Mouse (Mus musculus) urinary bladder, postnatal 25 days (tissue): ENCODE measurements around the gene Lpar3.

ENCODE experiments used
- DNase-seq: peaks from one replicate; pipeline ENCODE4 v3.0.0; 2022; ENCODE audit warnings: low spot score

Lpar3 gene

GRCm38 (mm10) chr3:146309586-146309985 lies 88.8 kb downstream of the Lpar3 start:
- no peak for DNase-seq

GRCm38 (mm10) chr3:146311121-146311538 lies 90.4 kb downstream of the Lpar3 start:
- no peak for DNase-seq

- DNase-seq = no peak
These were observed 94.7 kb downstream of the Lpar3 start for GRCm38 (mm10) chr3:146315414-146315813.

- no peak for DNase-seq
These were observed 95.5 kb downstream of the Lpar3 start for GRCm38 (mm10) chr3:146316293-146316692.

- no peak for DNase-seq
These were observed 96.6 kb downstream of the Lpar3 start for GRCm38 (mm10) chr3:146317366-146317765.

GRCm38 (mm10) chr3:146317911-146318310 lies 97.1 kb downstream of the Lpar3 start:
- no peak for DNase-seq

GRCm38 (mm10) chr3:146318520-146318938 lies 97.8 kb downstream of the Lpar3 start:
- no peak for DNase-seq

- DNase-seq = no peak
These were observed 98.2 kb downstream of the Lpar3 start for GRCm38 (mm10) chr3:146318987-146319386.

GRCm38 (mm10) chr3:146319503-146319902 lies 98.7 kb downstream of the Lpar3 start:
- DNase-seq = no peak

- no peak for DNase-seq
These were observed 104.2 kb downstream of the Lpar3 start for GRCm38 (mm10) chr3:146324949-146325348.

- no peak for DNase-seq
These were observed 106.2 kb downstream of the Lpar3 start for GRCm38 (mm10) chr3:146326743-146327536.

GRCm38 (mm10) chr3:146327537-146328255 lies 106.9 kb downstream of the Lpar3 start:
- DNase-seq = peak; percentile 35

GRCm38 (mm10) chr3:146328749-146329148 lies 108.0 kb downstream of the Lpar3 start:
- DNase-seq = no peak

GRCm38 (mm10) chr3:146331819-146332218 lies 111.1 kb downstream of the Lpar3 start:
- DNase-seq = no peak

- DNase-seq = no peak
These were observed 112.5 kb downstream of the Lpar3 start for GRCm38 (mm10) chr3:146333270-146333669.

- no peak for DNase-seq
These were observed 113.3 kb downstream of the Lpar3 start for GRCm38 (mm10) chr3:146334070-146334469.
